Mouse (Mus musculus) myocyte (in vitro differentiated cells): ENCODE data around the gene Fbxo47.

Experiments
- MAX ChIP-seq: IDR thresholded peaks from one replicate; pipeline ENCODE4 v1.6.1; 2011; ENCODE audit warnings: low read depth, mild to moderate bottlenecking, control low read depth
- MYOD1 ChIP-seq, 3 experiments: IDR thresholded peaks; one replicate each; pipeline ENCODE4 v1.6.1; 2011; ENCODE audit warnings: control low read depth in 2 of 3, low read depth in 2 of 3, mild to moderate bottlenecking in 2 of 3, moderate library complexity in 1 of 3; ENCODE audit not compliant: insufficient read length in 2 of 3, control insufficient read depth in 1 of 3
- POLR2A ChIP-seq: IDR thresholded peaks from one replicate; pipeline ENCODE4 v1.6.1; 2011; ENCODE audit warnings: low read depth, mild to moderate bottlenecking, control low read depth, moderate library complexity; ENCODE audit not compliant: insufficient read length
- POLR2AphosphoS2 ChIP-seq: IDR thresholded peaks from one replicate; pipeline ENCODE4 v1.6.1; 2011; ENCODE audit warnings: low read depth, control low read depth; ENCODE audit not compliant: insufficient read length
- TCF12 ChIP-seq: IDR thresholded peaks from one replicate; pipeline ENCODE4 v1.6.1; 2011; ENCODE audit warnings: mild to moderate bottlenecking, control low read depth; ENCODE audit not compliant: poor library complexity, insufficient read depth, severe bottlenecking
- TCF3 ChIP-seq: IDR thresholded peaks from one replicate; pipeline ENCODE4 v1.6.1; 2011; ENCODE audit warnings: low read depth, control low read depth; ENCODE audit not compliant: insufficient read length
- USF1 ChIP-seq: IDR thresholded peaks from one replicate; pipeline ENCODE4 v1.6.1; 2011; ENCODE audit warnings: low read depth, mild to moderate bottlenecking, control low read depth, moderate library complexity

GRCm38 (mm10) chr11:97928905-97929304, 45.0 kb upstream of the Fbxo47 start:
- TF ChIP-seq POLR2A = no peak
- TF ChIP-seq MYOD1 (IDR thresholded peaks at IDR 0.05; ENCODE audit: control insufficient read depth in 1 of 3, insufficient read length in 2 of 3, low read depth in 2 of 3) = no peak
- no peak for TF ChIP-seq MAX
- no peak for TF ChIP-seq USF1
- no peak for TF ChIP-seq POLR2AphosphoS2
- no peak for TF ChIP-seq TCF3
- TF ChIP-seq TCF12 = no peak
